ENCODE assay signal across 10 mouse cellular contexts in the genomic region with DNA sequence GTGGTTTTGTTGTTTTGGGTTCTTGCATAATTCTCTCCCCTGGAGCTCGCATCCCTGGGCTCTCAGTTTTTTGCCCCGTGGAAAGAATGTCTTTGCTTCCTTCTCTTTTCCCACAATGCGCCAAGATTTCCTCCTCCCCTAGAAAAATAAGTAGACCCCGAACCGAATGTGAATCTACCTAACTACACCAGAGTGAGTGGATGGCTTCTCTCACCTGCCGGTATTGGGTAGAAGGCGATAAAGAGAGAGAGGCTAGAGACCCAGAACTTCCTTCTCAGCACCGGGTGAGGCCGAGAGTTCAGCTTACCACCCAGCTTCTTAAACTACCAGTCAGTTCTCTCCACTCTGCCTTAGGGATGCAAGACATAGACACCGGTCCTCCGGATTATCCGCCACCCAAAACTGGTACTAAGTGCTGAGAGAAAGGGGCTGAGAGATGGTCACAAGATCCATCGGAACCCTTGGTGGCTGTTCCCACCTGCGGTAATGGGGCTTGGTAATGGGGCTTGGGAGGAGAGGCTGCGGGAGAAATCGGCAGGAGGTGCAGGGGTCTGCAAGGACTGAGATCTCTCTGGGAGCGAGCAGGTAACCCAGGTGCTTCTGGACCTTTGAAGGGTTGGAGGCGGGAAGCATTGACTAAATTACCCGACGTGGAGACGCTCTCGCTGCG. TPM values are rescaled to one million over a fixed set of nuclear protein-coding genes. Genes with fewer than 3 reads are reported as not detected.
DNase-seq lines count a peak whose midpoint lies in the region; ATAC-seq lines count a peak whose summit lies in the region.
"Had no signal": no experiment of that assay in that cellular context is flagged by ENCODE, and none has a peak within 500 bp of the region (broad histone marks: within the 10 kb centered on the region; RNA-seq: fewer than 3 reads in every experiment).

No protein-coding gene starts in this region.

- H3K27me3 ChIP-seq in heart, embryonic 12.5 days (replicated peaks), result peaks cover 67% of the 10 kb centered on the region
- peaks cover 74% of the 10 kb centered on the region for H3K27me3 ChIP-seq in embryonic facial prominence, embryonic 12.5 days
- peaks cover 63% of the 10 kb centered on the region for H3K27me3 ChIP-seq in intestine, embryonic 14.5 days (replicated peaks; ENCODE audit: control insufficient read depth, insufficient read depth, low read length)

- H3K4me1 ChIP-seq in heart, embryonic 12.5 days (replicated peaks), result peaks cover 14% of the 10 kb centered on the region; the same call in 1 of the 2 replicates
- H3K4me1 ChIP-seq in embryonic facial prominence, embryonic 12.5 days, result peaks cover 6% of the 10 kb centered on the region
- H3K4me1 ChIP-seq in intestine, embryonic 14.5 days (replicated peaks; ENCODE audit: control insufficient read depth, insufficient read depth, low read length), result no peaks in the 10 kb centered on the region

- H3K9ac ChIP-seq in heart, embryonic 12.5 days, result peak overlapping the region; percentile 28; the same call in 1 of the 2 replicates
- H3K9ac ChIP-seq in embryonic facial prominence, embryonic 12.5 days, result peak overlapping the region; percentile 33; the same call in 1 of the 2 replicates
- no peak overlapping the region for H3K9ac ChIP-seq in intestine, embryonic 14.5 days (ENCODE audit: low read length)

- no peaks in the 10 kb centered on the region for H3K9me3 ChIP-seq in heart, embryonic 12.5 days (replicated peaks)
- H3K9me3 ChIP-seq in embryonic facial prominence, embryonic 12.5 days, result no peaks in the 10 kb centered on the region
- no peaks in the 10 kb centered on the region for H3K9me3 ChIP-seq in intestine, embryonic 14.5 days (ENCODE audit: control insufficient read depth, low read length)

- ATAC-seq in heart, embryonic 12.5 days (ENCODE audit: insufficient number of reproducible peaks, low FRiP score), result no peak
- ATAC-seq in embryonic facial prominence, embryonic 12.5 days (ENCODE audit: insufficient number of reproducible peaks, insufficient read depth, low FRiP score, low TSS enrichment), result no peak
- peak; percentile 24; the same call in 1 of the 2 replicates for ATAC-seq in intestine, embryonic 14.5 days (replicated peaks; ENCODE audit: low FRiP score, low TSS enrichment, low read depth)

- DNase-seq in heart, postnatal 4 days, result no peak
- DNase-seq in intestine, embryonic 14.5 days (ENCODE audit: low spot score), result peak; percentile 55
- peak; percentile 27 for DNase-seq in neural tube, embryonic 10.5 days (ENCODE audit: extremely low spot score, low spot score)
- no peak for DNase-seq in adrenal gland, postnatal 14 days
- no peak for DNase-seq in frontal cortex, postnatal 10 days (ENCODE audit: low spot score in 2 of 2)
- no peak for DNase-seq in urinary bladder, adult 18-20 months (ENCODE audit: low spot score in 2 of 2)
- DNase-seq: thymus, adult 2 months had no signal

- 4% methylated on average over 23 of the region's 23 CpGs for WGBS in heart, embryonic 12.5 days
- 4% methylated on average over 23 of the region's 23 CpGs for WGBS in embryonic facial prominence, embryonic 12.5 days
- 4% methylated on average over 23 of the region's 23 CpGs for WGBS in intestine, embryonic 14.5 days

- H3K4me3 ChIP-seq in heart, embryonic 12.5 days, result peak overlapping the region; percentile 49
- peak overlapping the region; percentile 37 for H3K4me3 ChIP-seq in embryonic facial prominence, embryonic 12.5 days
- H3K4me3 ChIP-seq in intestine, embryonic 14.5 days (ENCODE audit: low read depth, low read length), result peak overlapping the region; percentile 33

- no peak overlapping the region for H3K27ac ChIP-seq in heart, embryonic 12.5 days (ENCODE audit: poor library complexity, severe bottlenecking)
- H3K27ac ChIP-seq in embryonic facial prominence, embryonic 12.5 days, result no peak overlapping the region
- H3K27ac ChIP-seq in intestine, embryonic 14.5 days (ENCODE audit: low read depth), result no peak overlapping the region

- H3K36me3 ChIP-seq in heart, embryonic 12.5 days, result no peaks in the 10 kb centered on the region
- H3K36me3 ChIP-seq in embryonic facial prominence, embryonic 12.5 days, result no peaks in the 10 kb centered on the region
- H3K36me3 ChIP-seq in intestine, embryonic 14.5 days (ENCODE audit: control insufficient read depth, insufficient read depth, low read length), result no peaks in the 10 kb centered on the region

- peak overlapping the region; percentile 85 for H3K4me2 ChIP-seq in heart, embryonic 12.5 days
- peak overlapping the region; percentile 63 for H3K4me2 ChIP-seq in embryonic facial prominence, embryonic 12.5 days (replicated peaks)
- H3K4me2 ChIP-seq in intestine, embryonic 14.5 days (ENCODE audit: low read length), result peak overlapping the region; percentile 59

RNA-seq across cellular contexts. Expression of a gene that starts 1.2 kb away (rescaled TPM):
- not detected in 2 replicates for polyA plus RNA-seq in heart, embryonic 12.5 days (2016; fragmentation: Nextera tagmentation; extraction: Ambion mirVana)
- total RNA-seq in heart, postnatal 4 days (2021), result not detected
- not detected in 2 replicates for polyA plus RNA-seq in embryonic facial prominence, embryonic 12.5 days (2016; fragmentation: Nextera tagmentation; extraction: Ambion mirVana)
- not detected in 2 replicates for polyA plus RNA-seq in intestine, embryonic 14.5 days (2014; fragmentation: Nextera tagmentation; extraction: Ambion mirVana)
- total RNA-seq in adrenal gland, postnatal 14 days (2021), result not detected in 2 replicates
- total RNA-seq: gastrocnemius, postnatal 4 days had no signal
- polyA plus RNA-seq: thymus, adult 2 months had no signal

RNA-seq across cellular contexts. Expression of a gene that starts 19.7 kb away (rescaled TPM):
- polyA plus RNA-seq in heart, embryonic 12.5 days (2016; fragmentation: Nextera tagmentation; extraction: Ambion mirVana), result 11.1 and 12.7 TPM in 2 replicates
- total RNA-seq in heart, postnatal 4 days (2021), result 10 to 100 TPM; 26.7 to 27.3 TPM
- 7.7 and 9.4 TPM in 2 replicates for polyA plus RNA-seq in embryonic facial prominence, embryonic 12.5 days (2016; fragmentation: Nextera tagmentation; extraction: Ambion mirVana)
- polyA plus RNA-seq in intestine, embryonic 14.5 days (2014; fragmentation: Nextera tagmentation; extraction: Ambion mirVana), result 18.2 and 19.7 TPM in 2 replicates
- total RNA-seq in adrenal gland, postnatal 14 days (2021), result 75.7 and 93.0 TPM in 2 replicates

Comparison
In these comparisons a context has a peak if more than half of its experiments do, and no peak if none do; other contexts are left out.
1. DNase-seq: peak in intestine, embryonic 14.5 days (single experiment) and neural tube, embryonic 10.5 days (single experiment); none in heart, postnatal 4 days (single experiment), adrenal gland, postnatal 14 days (single experiment), frontal cortex, postnatal 10 days (0 of 2) and urinary bladder, adult 18-20 months (0 of 2).
2. Peak in every context shown above with its lines, with median percentiles within 50 percentile points of each other: H3K4me2 ChIP-seq and H3K4me3 ChIP-seq.